Mouse (Mus musculus): ENCODE results near the gene Dlx5.

The Dlx5 gene

DNA sequence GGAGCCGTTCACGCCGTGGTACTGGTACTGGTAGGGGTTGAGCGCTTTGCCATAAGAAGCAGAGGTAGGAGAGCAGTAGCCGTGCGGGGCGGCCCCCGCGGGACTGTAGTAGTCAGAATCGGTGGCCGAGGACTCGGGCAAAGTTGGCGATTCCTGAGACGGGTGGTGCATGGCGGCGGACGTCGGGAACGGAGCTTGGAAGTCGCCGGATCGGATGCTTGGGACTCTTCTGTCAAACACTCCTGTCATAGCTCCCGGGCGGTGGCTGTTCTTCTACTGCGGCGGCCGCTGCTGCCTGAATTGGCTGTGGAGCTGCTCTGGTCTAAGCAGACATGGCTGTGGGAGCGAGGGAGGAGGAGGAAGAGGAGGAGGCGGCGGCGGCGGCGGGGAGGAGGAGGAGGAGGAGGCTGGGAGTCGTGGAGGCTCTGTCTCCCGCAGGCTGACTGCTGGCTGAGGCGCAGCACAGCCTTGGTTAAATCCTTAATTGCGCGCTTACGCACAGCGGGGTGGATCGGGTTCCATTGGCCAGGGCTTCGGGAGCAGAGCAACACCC is at the start of gene Dlx5:
Dlx5 (minus strand) TSS at position 448 of the 553 bp plus-strand sequence.
- in situ Hi-C loops (cut with MboI, MseI), result loop anchor here (25.0 kb wide), 1 partner anchor 869 kb away; no protein-coding TSS in a partner anchor

DNA sequence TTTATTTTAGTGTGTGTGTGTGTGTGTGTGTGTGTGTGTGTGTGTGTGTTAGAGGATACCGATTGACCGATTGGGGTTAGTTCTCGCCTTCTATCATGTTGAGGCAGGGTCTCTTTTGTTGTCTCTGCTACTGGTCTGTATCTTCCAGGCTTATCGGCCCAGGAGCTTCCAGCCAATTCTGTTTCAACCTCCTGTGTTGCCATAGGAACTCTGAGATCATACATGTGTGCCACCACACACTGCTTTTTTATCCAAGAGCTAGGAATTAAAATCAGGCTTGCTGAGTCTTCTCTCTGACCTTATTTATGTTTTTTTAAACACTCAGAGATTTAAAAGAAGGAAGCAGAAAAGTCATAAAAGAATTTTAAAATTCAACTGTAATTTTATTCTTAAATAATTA is 49.6 kb upstream of the Dlx5 start:
- in situ Hi-C loops (cut with MboI, MseI), result no loop called here

DNA sequence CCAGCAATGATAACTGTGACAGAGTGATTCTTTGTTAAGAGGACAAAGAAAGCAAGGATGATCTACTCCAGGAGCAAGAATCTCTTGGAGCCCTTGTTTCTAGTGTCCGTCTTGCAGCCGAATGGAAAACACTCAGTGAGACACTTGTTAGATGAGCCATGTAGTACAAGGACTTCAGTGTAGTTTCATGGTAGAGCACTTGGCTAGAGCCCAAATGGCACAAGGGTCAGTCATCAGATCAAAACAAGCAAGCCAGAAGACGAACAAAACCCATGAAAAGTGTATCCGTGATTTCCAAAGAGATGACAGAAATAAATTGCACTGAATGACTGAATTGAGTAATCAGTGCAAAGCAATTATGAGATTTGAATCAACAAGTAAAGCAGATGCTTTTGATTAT is 48.9 kb upstream of the Dlx5 start:
- in situ Hi-C loops (cut with MboI, MseI), result no loop called here

DNA sequence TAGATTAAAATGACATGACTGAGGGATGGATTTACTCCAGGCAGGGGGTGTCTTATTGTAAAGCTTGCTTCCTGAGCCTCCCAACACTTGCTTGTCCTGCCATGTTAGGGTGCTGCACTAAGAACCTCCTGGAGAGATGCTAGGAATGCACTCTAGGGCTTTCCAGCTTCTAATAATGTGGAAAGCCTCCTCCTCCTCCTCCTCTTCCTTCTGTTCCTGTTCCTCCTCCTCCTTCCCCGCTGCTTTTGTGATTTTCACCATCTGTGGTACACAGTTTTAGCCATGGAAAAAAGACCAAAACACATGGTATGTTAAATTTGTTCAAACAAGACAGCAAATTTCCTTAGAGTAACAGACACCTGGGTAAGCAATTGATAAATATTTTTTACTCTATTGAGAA is 43.4 kb upstream of the Dlx5 start:
- in situ Hi-C loops (cut with MboI, MseI), result no loop called here

DNA sequence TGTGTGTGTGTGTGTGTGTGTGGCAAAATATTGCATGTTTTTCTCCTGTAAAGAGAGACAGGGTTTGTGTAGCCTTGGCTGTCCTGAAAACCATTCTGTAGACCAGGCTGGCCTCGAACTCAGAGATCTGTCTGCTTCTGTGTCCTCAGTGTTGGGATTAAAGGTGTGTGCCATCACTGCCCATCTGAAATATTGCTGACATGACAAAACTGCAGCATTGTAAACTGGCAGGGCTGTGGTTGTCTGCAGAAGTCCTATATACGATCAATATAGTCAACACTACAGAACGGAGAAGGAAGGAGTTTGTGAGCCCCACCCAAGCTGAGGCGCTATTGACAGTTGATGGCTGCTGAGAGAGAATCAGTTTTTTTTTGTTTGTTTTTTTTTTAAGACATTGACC is 35.4 kb upstream of the Dlx5 start:
- in situ Hi-C loops (cut with MboI, MseI), result no loop called here

DNA sequence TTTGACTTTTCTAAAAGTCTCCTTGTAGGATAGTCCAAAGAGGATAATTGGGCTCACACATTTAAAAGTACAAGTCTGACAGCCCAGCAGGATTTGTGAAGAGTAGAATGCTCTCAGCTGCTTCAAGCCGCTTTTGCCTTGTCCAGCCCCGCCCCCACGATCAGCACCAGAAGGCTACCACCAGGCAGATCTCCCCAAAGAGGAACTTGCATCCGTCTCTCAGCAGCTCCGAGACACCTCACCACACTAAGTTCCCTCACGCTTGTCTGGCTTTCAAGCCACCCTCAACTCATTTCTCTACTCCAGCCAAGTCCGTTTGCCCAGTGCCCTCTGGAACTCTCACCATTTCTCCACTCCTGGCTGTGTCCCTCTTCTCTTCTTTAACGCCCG is 33.6 kb upstream of the Dlx5 start:
- in situ Hi-C loops (cut with MboI, MseI), result no loop called here

DNA sequence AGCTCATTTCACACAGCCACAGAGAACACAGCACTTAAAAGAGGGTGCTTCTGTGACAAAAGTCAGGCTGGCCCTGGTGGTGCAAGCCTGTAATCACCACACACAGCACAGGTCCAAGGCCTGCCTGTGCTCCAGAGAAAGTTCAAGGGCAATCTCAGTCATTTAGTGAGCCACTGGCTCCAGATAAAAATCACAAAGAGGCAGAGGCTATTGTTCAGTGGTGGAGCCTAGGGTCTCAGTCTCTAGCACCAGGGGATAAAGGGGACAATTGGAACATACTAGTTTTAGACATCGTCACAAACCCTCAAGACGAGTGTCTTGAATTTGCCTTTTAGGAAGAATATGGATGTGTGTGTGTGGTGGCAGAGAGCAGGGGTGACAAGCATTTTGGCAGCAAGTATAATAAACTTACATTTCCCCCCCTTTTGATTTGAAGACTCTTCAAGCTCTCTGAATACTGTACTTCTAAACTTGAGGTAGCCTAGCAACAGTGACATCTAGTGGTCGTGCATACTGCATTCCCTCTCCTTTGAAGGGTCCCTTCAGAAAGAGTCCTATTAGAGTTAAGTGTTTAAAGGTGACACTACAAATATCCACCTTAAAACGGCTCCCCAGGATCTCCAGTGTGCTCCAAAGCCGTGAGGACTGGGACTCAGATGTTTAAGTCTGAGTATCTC is 33.1 kb upstream of the Dlx5 start:
- in situ Hi-C loops (cut with MboI, MseI), result no loop called here

DNA sequence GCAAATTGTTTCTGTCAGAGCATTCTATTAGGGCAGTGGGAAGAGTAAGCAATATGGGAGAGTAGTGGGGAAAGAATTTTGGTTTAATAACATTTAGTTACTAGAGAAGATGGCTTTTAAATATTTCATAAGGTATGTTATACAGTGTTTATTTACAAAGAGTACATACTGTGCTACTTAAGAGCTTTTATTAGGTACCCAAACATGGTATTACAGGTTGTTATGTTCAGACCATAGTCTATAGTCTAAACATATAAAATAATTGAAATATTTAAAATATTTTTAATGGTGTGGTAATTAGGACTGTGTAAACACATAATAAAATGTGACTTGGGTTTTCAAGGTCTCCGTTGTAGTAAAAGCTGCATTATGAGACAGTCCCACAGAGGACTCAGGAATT is 32.4 kb upstream of the Dlx5 start:
- in situ Hi-C loops (cut with MboI, MseI), result no loop called here

DNA sequence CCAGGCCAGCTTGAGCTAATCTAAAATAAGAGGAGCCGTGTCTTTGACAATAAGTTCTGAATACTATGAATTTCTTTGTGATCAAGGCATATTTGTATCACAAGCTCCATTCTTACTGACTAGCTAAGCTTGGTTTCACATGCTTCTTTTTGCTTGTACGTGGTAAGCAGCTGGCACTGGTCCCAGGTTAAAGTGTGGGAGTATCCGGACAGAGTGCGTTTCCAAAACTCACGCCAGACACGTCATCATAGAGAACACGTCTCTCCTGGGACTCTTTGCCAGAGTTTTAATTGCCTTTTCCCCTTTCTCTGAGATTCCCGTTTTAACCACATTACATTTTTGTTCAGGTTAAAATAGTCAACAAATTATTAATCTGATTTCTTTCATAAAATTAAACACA is 27.7 kb upstream of the Dlx5 start:
- in situ Hi-C loops (cut with MboI, MseI), result no loop called here

DNA sequence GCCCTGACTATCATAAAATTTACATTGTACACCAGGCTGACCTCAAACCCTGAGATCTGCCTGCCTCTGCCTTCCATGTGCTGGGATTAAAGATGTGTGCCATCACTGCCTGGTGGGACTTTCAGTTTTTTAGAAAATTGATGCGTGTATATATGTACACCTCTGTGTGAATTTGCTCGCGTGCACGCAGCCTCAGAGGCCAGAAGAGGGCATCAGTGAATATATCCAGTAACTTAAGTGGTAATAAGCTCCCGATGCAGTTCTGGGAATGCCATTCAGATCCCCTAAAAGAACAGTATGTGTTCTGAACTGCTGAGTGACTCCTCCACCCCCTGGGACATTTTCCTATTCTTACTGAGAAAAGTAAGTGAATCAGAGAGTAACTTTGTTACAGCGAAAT is 8.2 kb upstream of the Dlx5 start:
- in situ Hi-C loops (cut with MboI, MseI), result loop anchor here (25.0 kb wide), 1 partner anchor 878 kb away; no protein-coding TSS in a partner anchor

DNA sequence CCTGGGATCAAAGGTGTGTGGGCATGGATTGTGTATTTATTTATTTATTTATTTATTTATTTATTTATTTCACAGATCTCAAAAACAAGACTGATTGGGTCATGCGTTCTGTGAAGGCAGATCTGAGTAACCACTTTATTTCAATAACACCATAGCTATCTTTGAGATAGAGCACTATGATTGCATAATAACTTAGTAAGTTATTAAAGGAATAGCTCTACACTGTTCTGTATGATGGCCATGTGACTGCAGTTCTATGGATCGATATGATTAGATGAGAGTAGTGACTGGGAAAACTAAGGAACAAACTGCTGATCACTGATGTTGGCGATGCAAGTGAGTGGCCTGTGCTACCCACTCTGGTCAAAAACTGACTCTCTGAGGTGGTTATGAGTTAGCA is 4.3 kb upstream of the Dlx5 start:
- in situ Hi-C loops (cut with MboI, MseI), result loop anchor here (25.0 kb wide), 1 partner anchor 874 kb away; no protein-coding TSS in a partner anchor

DNA sequence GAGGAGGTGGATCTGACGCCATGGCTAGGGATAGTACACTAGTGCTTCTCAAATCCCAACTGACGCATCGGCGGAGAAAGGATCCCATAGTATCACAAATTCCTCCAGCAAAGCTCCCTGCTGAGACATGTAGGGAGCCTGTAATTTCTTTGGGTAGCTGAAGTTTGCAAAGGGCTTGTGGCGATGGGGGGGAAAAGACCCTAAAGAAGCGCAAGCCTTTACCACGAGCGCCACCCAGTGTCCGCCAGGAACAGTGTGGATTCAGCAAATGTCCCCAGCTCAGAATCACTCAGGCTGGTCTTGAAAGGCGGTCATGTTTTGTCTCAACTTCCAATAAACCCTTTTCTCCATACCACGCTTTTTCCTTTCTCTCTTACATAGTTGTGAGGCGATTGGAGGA is 3.0 kb upstream of the Dlx5 start:
- in situ Hi-C loops (cut with MboI, MseI), result loop anchor here (25.0 kb wide), 1 partner anchor 873 kb away; no protein-coding TSS in a partner anchor

DNA sequence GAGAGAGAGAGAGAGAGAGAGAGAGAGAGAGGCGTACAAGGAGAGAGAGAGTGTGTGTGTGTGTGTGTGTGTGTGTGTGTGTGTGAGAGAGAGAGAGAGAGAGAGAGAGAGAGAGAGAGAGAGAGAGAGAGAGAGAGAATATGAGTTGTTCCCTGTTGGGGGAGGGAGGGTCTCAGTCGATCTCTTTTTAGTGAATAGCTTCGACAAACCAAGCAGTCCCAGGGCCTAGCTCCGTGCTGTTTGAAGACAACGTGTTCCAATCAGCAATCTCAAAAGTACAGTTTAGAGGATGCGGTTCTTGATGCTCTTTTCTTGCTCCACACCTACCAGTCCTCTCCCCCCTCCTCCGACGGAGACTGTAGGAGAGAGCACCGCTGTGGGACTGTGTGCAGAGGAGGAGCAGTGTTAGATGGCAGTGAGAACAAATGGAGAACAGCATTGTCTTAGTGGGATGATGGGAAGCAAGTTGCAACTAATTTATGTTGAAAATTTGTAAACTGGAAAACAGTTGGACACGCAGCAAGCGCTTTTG is 447 bp upstream of the Dlx5 start:
- in situ Hi-C loops (cut with MboI, MseI), result loop anchor here (25.0 kb wide), 1 partner anchor 870 kb away; no protein-coding TSS in a partner anchor

DNA sequence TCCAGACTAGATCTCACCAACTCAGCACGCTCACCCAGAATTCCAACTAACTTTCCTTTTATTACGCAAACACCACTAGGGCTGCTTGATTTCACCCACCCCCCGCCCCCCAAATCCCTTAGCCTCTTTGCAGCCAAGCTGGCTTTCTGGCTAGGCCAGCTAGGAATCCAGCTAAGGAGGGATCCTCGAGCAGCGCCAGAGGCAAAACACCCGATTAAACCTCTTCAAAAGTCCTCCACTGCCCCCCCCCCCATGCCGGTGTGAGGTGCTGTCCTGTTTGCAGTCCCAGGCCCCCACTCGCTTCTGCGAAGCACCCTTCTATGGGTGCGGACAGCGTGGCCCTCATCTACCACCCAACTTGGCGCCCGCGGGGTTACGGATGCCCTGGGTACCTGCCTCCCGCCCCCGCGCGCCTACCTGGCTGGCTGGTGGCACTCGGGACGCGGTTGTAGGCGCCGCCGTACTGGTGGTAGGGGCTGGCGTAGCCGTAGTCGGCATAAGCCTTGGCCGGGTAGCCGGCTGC is 709 bp downstream of the Dlx5 start:
- in situ Hi-C loops (cut with MboI, MseI), result loop anchor here (25.0 kb wide), 1 partner anchor 869 kb away; no protein-coding TSS in a partner anchor

DNA sequence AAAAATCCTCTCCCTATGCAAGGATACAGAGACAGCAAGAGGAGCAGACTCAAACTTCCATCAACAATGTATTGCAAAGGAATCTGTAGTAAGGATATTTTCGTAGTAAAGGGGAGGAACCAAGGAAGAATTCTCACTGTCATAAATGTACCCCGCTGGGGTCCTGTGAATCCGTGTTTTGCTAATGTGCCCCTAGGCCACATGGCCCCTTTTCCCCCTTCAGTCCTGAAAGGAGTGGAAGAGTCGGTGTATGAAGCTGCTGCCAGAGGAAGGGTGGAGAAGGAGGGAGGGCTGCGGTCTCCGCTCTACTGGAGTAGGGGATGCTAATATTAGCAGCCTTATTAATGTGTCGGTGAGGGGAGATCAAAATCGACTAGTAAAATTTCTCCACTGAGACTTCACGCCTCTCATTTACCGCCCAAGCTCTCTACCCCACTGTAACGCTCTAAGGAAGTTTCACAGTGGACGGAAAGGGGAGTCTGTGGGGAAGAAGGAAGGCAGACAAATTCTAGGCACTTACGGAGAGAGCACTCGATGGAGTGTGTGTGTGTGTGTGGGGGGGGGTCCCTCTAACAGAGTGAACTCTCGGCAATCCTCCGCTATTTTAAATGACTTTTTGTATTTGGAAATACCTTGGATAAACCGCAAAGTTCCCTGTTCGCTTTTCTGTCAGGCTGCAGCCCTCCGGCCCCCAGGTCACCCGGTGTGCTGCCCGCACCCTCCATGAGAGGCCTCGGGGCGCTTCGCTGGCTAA is 1.3 kb downstream of the Dlx5 start:
- in situ Hi-C loops (cut with MboI, MseI), result loop anchor here (25.0 kb wide), 1 partner anchor 868 kb away; no protein-coding TSS in a partner anchor

DNA sequence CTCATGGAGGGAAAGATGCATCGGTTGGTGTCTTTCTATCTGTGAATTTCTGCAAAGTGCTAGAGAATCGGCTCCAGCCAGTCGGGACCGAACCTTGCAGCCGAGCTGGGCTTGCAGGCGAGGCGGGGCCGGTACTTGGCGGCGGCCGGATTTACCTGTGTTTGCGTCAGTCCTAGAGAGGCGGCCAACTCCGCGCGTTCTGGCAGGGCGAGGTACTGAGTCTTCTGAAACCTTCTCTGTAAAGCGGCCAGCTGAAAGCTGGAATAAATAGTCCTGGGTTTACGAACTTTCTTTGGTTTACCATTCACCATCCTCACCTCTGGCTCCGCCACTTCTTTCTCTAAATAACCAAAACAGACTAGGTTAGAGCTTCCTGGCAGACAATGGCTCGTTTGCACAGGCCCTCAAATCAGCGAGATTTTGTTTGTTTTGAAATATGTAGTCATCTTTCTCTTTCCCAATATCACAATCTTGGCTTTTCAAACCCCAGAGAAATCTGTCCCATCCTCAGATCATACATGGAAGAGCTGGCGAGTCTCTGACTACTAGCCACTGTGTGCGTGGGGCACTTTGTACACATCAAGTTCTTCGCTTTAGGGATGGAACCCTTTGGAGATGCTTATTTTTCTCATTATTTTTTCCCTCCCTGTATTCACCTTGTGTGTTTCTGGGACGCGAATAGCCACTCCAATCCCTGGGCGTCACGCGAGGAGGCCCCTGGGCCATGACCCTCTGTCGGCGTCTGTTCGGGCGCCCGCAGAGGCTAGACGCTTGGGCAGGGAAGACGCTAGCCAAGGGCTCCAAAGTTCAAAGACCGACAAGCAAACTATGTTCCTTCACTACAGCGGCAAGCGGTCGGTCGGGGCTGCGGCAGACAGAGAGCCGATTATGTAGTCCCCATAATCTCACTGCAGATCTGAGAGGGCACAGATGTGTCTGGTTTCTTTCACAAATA is 2.2 kb downstream of the Dlx5 start:
- in situ Hi-C loops (cut with MboI, MseI), result loop anchor here (25.0 kb wide), 1 partner anchor 867 kb away; no protein-coding TSS in a partner anchor

DNA sequence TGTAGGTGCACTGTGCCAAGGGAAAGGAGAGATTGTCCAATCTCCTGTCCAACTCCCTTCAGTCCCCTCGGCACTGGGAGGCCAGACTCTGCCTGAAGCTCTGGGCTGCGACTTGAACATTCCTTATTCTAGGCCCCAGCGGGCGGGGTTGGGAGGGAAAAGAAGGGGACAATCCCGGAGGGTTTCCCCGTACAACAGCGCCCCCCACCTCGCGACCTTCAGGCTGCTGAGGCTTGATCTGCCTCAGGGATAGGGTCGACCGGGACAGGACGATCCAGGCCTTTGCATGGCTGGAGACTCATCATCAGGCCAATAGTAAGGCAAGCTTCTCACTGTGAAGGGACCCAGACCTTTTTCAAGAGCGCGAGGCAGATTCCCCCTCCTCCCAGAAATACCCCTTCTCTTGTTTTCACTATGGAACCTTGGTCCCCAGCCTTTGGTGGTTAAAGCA is 3.0 kb downstream of the Dlx5 start:
- in situ Hi-C loops (cut with MboI, MseI), result loop anchor here (25.0 kb wide), 1 partner anchor 867 kb away; no protein-coding TSS in a partner anchor

DNA sequence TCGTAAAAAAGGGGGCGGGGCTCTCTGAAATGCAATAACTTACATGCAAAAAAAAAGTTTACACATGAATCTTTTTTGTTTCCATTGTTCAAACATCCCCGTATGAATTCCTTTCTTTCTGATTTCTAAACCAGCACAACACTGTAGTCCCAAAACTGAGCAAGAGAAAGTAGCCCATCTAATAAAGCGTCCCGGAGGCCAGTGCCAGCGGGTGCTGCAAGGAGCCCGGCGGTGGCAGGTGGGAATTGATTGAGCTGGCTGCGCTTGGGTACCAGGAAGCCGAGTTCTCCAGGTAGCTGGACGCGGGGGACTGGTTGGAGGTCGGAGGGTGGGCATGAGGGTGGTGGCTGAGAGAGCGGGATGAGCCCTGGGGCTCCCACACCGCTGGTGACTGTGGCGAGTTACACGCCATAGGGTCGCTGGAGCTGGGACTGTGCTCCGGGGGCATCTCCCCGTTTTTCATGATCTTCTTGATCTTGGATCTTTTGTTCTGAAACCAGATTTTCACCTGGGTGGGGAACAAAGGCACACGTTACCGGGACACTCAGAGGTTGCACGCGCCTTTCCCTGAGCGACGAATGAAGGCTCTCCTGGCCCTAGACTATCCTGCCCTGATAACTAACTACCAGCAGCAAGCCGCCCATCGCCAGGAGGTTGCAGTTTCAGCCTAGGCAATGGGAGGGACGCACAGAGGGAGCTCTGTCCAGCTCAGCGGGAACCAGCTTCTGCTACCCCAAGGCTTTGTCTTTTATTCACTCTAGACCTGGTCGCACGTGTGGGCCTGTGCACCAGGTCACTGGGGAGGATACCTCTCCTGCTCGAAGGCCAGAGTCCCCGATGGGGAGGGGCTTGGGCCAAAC is 3.7 kb downstream of the Dlx5 start:
- in situ Hi-C loops (cut with MboI, MseI), result loop anchor here (25.0 kb wide), 1 partner anchor 866 kb away; no protein-coding TSS in a partner anchor

DNA sequence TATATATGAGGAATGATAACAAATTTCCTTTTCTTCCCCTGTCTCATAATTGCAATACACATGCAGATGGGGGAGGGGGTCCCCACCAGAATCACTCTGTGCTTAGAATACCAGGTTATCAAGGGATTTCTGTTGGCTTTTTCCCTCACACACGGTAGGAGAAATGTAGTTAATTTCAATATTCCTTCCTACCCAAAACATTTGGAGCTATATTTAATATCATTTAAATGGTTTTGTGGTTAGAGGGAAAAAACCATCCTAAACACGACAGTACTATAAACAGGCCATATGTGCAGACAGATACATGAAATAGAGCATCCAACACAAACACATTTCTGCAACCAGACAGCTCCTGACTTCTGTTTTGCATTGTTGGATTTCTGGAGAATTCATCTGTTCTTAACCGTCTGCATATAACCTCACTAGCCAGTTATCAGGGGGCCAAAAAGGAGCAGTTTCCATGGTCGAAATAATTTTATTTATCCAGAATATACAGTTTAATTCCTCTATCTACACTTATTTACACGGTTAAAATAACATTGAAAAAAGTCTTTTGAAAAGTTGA is 4.5 kb downstream of the Dlx5 start:
- in situ Hi-C loops (cut with MboI, MseI), result loop anchor here (25.0 kb wide), 1 partner anchor 865 kb away; no protein-coding TSS in a partner anchor

Measured in T-helper 1 cell (primary cell).